Mouse (Mus musculus): ENCODE measurements around the gene Adprhl1.

The Adprhl1 gene

DNA sequence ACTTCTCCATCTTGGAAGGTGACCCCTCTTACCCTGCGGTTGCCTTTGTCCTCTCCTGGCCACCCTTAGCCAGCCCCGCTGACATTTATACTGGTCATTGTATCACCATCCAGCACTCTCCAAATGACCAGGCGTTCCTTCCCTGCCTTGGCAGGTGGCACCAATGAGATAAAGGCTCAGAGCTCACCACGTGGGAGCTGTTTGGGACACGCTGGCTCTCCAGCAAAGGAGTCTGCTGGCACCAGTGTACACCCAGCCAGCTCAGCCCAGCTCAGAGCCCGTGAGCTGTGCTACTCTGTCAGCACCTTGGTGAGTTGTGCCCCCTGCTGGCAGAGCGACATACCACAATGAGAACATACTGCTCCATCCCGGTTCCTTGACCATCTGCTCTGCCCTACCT is at the start of gene Adprhl1:
Gene Adprhl1 (minus strand): TSS at position 144 of the 400 bp plus-strand sequence.
- peak; percentile 57 for DNase-seq (ENCODE audit: low spot score)

DNA sequence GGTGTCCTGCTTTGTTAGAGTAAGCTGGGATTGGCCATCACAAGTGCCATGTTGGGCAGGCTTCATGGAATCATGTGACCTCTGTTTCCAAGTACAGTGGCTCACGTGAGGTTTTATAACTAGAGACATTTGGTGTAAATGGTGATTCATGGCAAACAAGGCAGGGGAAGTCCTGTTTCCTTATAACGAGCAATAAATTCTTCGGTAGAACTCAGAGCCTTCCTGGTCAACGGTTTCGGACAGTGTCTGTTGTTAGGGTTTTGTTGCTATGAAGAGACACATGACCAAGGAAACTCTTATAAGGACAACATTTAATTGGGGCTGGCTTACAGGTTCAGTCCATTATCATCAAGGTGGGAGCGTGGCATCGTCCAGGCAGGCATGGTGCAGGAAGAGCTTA is 47.1 kb upstream of the Adprhl1 start:
- DNase-seq (ENCODE audit: low spot score) = no peak

DNA sequence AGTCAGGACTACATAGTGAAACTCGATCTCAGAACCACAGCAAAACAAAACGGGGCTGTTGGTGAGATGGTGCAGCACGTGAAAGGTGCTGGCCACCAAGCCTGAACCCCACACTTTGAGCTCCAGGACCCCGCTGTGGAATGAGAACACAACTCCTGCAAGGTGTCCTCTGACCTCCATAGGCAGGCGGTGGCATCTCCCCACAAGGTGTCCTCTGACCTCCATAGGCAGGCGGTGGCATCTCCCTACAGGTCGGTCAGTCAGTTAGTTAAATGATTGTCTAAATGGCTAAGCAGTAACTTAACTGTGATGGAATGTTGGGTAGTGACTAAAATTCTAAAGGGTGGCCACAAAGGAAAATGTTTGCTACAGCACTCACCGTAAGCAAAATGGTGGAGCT is 45.6 kb upstream of the Adprhl1 start:
- DNase-seq (ENCODE audit: low spot score) = no peak

DNA sequence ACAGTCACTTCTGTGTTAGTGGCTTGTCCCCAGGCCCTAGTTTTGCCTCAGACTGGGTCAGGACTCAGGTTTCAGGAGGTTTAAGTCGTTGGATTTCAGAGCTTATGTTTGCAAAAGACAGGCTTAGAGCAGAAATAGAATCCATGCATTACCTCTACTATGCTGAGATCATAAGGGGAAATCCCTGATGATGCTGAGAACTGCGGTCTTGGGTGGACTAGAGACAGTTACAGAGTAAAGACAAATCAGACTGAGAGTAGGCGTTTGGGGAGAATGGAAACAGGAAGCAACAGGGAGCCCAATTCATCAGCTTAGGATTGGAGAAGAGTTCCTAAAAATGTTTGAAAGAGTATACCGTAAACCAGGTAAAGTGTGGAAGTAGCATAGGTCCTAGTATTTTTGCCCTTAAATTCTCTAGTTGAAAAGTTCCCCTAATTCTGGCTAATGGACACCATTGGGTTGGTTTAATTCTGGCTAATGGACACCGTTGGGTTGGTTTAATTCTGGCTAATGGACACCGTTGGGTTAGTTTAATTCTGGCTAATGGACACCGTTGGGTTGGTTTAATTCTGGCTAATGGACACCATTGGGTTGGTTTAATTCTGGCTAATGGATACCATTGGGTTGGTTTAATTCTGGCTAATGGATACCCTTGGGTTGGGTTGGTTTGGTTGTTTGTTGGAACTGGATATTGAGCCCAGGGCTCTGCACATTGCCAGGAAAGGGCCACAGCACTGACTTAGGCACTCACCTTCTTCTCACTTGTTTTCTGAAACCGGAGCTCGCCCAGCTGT is 39.9 kb upstream of the Adprhl1 start:
- DNase-seq (ENCODE audit: low spot score) = no peak

DNA sequence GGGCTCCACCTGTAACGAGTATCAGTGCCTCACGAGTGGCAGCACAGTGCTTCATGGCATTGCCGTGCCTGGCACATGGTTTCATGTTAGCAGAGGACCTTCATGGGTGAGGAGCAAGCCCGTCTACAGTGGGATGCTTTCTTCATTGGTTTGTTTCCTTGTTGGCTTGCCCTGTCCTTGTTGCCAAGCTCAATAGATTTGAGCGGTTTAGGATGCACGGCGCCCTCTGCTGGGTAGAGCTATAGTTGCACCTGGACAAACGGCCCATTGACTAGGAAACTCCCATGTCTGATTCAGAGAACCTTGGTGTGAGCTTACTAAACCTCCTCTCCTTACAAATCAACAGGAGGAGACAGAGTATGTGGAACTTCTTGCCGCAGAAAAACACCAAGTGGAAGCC is 38.4 kb upstream of the Adprhl1 start:
- peak; percentile 37 for DNase-seq (ENCODE audit: low spot score)

DNA sequence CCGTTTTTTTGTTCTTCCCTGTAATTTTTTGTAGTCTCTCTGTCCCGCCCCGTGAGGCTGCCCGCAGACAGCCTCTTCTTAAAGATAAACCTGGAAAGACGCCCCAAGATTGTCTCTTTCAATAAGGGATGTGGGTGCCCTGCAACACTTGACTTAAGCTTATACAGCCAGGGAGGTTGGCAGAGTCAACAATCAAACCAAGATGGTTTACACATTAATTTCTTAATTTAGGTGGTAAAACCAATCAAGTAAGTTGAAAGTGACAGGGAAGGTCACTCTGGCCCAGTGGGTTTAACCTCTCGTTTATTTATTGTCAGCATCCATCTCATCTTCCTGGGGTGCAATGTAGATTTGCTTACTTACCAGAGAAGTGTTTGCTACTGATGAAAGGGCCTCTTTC is 34.7 kb upstream of the Adprhl1 start:
- DNase-seq (ENCODE audit: low spot score) = no peak

DNA sequence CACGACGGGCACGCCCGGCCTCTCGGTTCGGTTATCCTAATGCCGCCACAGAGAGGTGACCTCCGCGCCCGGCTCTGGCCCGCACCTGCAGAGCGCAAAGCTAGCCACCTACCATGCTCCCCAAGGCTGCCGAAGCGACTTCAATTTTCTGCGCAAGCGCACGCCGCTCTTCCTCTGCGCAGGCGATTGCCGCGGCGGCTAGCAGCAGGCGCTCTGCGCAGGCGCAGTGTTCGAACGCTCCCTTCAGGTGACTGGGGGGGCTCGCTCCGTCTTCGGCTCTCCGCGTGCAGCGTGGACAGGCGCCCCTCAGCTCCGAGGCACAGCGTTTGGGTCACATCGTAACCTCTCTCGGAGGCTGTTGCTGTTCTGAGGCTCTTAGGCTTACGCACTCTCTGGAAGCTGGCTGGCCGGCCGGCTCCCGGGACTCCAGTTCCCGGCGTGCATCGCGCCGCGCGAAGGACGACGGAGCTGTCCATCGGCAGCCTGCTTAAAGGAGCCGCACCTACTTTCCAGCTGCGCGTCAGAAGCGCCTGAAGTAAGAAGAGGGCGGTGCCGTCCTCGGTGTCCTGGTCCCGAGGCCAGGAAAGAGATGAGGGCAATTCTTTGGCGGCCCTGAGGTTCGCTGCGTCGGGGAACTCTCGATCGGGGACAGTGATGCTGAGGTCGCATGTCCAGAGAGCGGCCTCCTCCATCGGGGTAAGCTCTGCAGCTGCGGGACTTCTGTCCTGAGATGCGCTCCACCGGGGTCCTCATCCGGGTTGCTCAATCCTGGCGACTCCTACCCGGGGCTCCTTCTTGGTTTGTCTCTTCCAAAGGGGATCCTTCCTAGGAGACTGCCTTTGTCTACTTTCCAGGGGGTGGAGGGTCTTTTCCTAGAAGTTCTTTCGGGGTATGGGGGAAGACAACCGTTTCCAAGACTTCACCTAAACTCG is 34.0 kb upstream of the Adprhl1 start, which contains the start of the genes Dcun1d2 and Tmco3:
Gene Dcun1d2 (minus strand): TSS at position 440 of the 932 bp plus-strand sequence.
Gene Tmco3 (plus strand): TSS at position 499 of the 932 bp plus-strand sequence.
- peak; percentile 88 for DNase-seq (ENCODE audit: low spot score)

DNA sequence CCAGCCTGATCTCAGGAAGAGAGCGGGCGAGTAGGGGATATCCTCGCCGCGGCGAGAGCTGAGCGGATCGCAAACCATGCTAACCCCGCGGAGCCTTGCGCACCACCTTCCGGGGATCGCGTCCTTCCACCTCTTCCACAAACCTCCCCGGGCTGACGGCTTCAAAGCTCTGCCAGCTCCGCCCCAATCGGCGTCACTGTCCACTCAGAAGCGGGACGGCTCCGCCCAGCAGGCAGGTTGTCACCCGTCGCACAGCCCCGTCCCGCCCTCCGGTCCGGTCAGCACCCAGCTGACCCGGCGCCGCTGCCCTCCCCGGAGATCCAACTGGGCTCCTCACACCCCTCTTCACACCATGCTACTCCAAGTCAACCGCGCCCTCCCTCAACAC is 33.3 kb upstream of the Adprhl1 start:
- DNase-seq (ENCODE audit: low spot score) = peak; percentile 77

DNA sequence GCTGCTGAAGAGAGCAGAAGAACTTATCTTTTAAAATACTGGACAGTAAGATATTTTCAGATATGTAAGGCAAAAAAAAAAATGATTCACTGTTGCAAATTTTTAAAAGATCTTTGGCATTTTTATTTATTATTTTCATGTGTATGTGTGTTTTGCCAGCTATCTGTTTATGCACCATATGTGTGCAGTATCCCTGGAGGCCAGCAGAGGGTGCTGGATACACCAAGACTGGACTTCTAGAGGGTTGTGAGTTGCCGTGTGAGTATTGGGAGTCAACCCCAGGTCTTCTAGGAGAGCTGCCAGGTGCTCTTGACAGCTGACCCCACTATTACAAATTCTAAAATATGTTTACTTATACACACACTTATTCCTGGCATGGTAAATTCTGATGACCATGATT is 29.2 kb upstream of the Adprhl1 start:
- no peak for DNase-seq (ENCODE audit: low spot score)

DNA sequence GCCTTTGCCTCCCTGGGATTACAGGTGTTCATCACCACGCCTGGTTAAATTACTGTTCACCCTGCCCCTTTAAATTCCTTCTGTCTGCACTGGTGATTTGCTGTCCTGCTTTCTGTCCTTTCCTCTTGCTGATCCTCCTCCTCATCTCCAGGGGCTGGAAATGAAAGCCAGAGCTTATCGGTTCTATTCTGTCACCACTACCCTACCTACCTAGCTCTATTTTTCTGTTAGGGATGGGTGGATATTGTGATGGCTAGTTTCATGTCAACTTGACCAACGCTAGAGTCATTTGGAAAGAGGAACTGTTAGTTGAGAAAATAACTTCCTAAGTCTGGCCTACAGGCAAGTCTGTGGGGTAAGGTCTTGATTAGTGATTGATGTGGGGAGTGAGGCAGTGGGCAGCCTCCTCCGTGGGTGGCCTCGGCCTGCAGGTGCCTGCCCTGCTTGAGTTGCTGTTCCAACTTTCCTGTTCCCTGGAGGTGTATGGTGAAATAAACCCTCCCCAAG is 23.0 kb upstream of the Adprhl1 start:
- no peak for DNase-seq (ENCODE audit: low spot score)

DNA sequence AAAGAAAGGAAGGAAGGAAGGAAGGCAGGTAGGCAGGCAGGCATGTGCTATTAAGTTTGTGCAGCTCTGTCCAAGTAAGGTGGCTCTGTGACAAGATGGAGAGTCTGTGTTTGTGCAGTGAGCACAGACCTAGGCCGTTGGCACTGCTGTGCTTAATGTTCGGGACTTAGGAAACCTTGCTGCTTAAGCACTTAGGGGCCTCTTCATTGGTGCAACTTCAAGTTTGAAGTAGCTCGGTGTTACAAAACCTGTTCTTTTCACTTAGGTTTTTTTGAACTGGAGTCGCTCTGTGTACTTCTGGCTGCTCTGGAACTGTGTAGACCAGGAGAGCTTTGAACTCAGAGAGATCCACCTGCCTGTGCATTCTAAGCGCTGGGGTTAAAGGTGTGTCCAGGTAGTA is 18.9 kb upstream of the Adprhl1 start:
- DNase-seq (ENCODE audit: low spot score) = no peak

DNA sequence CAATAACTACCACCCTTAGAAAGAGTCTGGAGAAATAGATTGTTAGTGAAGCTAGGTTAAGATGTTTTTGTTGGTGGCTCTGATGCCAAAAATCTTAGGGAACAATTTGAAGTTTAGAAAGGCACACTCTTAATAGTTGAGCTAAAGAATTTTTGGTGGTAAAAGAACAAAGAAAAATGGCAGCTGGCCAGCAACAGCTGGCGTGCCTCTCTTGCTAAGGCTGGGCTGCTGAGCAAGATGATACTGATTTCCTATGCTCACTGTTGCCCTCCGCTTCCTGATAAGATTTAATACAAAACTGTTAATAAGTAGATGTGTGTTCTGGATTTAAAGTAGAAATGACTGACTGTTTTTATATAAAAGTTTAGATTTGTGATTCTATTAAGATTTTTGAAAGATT is 13.6 kb upstream of the Adprhl1 start:
- no peak for DNase-seq (ENCODE audit: low spot score)

DNA sequence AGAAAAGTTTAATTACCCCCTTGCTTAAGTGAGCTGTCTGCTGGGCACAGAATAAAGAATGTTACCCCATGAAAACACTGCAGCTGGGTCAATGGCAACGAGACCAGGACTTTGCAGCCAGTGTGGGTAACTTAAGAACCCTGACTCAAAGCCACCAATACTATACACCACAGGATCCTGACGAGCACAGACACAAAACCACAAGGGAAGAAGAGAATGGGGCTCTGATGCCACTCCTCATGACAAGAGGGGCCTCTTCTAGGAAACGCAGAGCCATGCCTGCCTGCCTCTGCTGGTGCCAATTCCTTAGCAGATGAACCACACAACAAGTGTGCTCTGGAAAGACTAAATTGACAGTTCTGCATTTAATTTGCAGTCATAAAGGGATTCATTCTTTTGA is 9.4 kb upstream of the Adprhl1 start:
- no peak for DNase-seq (ENCODE audit: low spot score)

DNA sequence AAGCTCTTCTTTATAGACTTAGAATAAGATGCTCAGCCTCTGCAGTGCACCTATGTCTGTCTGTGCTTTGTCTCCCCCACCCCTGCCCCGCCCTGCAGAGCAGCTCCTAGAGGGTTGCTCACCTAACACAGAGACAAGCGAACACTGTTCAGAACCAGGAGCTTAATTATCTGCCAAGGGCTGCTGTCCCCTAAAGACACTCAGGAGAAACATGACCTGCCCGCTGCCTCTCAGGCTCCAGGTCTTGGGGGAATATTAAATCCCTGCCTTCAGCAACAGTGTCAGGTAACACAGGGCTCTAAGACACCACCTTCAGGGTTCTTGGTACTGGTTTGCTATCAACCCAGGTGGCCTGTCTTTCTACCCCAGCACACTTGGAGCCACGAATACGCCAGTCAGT is 549 bp downstream of the Adprhl1 start:
- no peak for DNase-seq (ENCODE audit: low spot score)

DNA sequence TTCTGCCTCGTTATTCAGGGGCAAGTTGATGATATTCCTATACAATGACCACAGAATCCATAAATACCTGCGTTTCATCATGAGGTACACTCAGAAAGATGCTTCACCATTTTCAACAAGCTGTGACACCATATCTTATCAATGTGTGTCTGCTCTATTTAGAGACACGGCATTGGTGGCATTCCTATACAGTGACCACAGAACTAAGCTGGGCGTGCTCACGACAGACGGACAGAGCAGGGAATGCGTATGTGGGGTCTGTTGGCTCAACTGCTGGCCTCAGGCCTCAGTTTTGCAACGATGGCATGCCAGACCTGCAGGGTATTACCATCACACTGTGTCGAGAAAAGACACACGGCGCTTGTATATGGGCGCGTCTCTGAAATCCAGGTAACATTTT is 1.1 kb downstream of the Adprhl1 start:
- DNase-seq (ENCODE audit: low spot score) = no peak

DNA sequence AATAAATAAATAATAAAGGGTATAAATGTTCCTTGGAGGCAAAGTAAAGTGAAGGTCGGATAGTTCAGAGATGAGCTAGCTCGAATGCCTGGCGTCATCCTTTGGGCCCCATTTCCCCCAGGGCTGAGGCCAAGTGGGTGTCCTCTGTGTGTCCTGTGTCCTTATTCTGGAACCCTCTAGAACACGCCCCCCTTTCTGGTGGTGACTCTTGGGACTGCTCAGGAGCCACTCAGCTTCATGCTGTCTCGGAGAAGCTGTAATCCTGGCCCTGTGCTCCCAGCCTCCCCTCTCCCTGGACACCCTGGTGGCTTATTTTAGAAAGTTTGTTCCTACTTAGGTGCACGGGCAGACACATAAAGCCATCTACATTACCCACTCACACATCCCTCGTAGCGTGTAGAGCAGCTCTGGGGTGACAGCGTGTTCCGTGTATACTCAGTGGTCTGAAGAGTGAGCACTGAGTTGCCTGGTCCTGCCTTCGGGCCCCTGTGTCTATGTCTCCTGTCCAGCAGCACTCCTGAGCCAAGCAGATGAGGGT is 9.6 kb downstream of the Adprhl1 start:
- no peak for DNase-seq (ENCODE audit: low spot score)

DNA sequence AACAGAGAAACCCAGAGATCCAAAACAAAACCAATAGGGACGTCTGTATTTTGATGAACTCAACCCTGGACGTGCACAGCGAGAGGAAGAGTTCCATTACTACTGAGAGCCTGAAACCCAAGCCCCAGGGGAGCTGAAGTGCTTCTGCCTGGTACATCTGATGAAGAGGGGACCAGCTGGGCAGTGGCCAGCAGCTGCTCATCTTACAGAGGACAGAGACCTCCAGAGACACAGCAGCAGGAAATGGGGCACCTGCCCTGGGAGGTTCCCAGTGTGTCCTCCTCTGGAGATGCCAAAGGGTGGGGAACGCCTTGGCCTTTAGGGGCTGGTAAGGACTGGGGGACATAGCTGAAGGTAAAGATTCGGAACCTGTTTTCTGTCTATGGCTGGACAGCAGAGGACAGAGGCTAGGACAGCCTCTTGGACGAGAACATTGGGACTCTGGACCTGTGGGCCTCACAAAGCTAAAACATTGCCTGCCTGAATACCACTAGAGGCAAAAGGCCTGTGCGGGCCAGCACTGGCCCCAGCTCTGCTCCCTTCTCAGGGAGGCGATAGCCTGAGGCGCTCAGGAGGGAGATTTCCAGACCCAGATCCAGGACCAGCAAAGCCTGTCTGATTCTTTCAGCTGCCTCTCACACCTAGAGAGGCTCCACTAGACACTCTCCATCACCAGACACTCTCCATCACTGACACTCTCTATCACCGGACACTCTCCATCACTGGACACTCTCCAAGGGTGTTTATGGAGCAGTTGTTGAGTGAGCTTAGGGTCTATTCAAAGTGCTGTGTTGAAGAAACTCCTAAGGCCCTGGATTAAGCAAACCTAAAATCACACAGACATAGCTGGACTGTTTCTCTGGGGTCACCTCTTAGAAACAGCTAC is 10.7 kb downstream of the Adprhl1 start:
- DNase-seq (ENCODE audit: low spot score) = no peak

DNA sequence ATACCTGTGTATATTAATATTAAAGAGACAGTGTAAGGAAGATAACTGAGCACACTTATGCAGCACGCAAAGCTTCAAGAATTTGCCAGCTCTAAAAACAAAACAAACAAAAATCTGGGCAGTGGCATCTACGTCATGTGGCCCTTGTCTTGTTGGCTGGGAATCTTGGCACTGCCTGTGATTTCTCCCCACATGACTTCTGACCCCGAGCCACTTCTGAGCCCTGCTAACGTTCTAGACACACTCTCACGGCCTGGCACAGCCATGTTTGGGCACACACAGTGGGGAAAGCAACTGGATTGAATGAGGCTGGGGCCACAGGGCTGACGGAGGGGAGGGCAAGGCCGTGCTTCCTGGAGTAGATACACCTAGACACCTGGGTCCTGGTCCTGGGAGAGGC is 13.3 kb downstream of the Adprhl1 start:
- DNase-seq (ENCODE audit: low spot score) = no peak

DNA sequence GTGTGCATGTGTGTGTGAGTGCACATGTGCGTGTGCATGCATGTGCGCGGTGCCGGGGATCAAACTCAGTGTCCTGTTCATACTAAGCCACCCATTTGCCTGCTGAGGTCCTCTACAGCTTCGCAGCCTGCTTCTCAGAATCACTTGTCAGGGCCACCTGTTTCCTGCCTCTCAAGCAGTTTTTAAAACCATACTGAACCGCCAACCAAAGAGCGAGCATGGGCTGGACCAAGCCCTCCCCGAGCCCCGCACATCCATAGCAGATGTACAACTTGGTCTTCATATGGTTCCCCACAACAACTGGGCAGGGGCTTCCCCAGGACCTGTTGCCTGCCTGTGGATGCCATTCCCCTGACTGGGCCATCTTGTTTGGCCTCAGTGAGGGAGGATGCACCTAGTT is 13.9 kb downstream of the Adprhl1 start:
- DNase-seq (ENCODE audit: low spot score) = no peak

DNA sequence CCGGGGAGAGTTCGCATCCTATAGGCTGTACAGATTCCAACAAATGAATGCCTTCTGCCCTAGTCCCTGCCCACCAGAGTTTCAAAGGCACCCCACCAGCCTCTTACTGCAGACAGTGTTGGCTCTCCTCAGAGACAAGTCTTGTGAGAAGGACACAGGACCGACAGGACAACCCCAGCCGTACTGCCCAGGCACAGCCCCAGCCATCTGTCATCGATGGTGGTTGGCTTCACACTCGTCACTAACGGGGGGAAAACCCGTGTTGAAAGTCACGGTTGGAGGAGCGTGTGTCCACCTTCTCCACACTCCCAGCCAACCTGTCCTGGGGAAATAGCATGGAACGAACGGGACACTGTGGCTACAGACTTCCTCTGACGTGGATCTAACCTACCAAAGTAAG is 19.2 kb downstream of the Adprhl1 start:
- no peak for DNase-seq (ENCODE audit: low spot score)

DNA sequence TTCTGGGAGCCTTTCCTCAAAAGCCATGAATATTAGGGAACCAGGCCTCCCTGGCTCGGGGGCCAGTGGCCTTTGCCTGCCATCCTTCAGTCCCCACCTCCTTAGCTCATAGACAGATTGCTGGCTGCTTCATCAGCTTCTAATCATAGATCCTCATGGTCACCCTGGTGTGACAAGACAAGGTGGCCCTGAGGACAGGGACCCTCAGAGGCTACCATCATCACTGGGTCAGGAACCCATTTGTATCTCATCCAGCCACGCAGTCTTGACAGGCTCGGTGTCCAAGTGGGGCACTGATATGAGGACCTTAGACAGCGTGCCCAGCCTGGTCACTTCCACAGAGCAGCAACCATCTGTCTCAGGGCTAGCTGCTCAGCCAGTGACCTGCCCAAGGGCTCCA is 23.5 kb downstream of the Adprhl1 start:
- DNase-seq (ENCODE audit: low spot score) = no peak

DNA sequence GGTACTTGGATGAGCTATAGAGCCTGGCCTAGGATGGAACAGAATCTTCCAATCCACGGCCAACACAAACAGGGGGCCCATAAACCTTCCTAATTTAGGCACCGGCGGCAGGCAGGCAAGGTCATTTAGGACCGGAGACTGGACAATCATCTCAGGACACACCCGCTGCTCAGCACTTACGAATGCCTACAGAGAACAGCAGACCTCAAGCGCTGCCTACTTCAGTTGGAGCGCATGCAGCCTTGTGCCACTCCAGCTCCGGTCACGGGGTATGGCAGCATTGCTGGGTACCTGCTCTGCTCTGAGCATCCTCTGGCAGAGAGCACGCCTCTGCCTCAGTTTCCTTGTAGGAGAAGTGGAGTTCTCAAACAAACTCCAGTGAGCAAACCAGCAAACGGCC is 24.2 kb downstream of the Adprhl1 start:
- DNase-seq (ENCODE audit: low spot score) = no peak

All from left cerebral cortex, adult 11 months (tissue).